Mouse (Mus musculus) megakaryocyte, embryonic 14.5 days (primary cell): ENCODE measurements around the gene Exoc3l2.

Experiments used
- FLI1 ChIP-seq: IDR thresholded peaks from 2 replicates; pipeline ENCODE4 v1.6.1; 2012; ENCODE audit warnings: low read length, inconsistent platforms, mixed read lengths
- GATA1 ChIP-seq: IDR thresholded peaks from 3 replicates; pipeline ENCODE4 v1.6.1; 2012; ENCODE audit warnings: mixed read lengths, low read length, inconsistent platforms, borderline replicate concordance

DNA sequence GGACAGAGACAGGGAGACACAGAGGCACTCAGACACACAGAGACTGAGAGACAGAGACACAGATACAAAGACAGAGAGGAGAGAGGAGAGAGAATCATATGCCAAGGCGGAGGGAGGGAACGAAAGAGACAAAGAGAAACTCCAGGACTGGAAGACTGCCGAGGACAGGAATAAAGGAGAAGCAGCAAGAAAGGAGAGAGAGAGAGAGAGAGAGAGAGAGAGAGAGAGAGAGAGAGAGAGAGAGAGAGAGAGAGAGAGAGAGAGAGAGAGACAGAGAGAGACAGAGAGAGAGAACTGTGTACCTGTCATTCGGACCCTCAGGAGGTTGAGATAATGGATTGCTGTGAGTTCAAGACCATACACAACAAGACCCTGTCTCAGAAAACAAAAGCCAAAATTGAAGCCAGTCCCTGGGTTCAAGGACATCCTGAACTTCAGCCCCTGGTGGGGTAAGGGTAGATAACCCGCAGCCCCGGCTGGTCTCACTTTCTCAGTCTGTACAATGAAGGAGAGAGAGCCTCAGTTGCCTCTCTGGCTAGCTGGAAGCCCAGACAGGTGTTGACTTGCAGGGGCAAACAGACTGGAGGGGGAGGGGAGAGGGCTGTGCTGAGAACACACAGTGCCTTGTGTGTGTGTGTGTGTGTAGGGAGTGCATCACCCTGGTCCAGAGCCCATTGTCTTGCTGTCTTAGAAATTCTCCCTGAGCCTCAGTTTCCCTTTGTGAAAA lies 3.8 kb upstream of the Exoc3l2 start:
- TF ChIP-seq FLI1 (no peak), GATA1 (no peak)
